Mouse (Mus musculus): ENCODE data around the gene Aqp11.

Gene Aqp11

GRCm38 (mm10) chr7:97747787-97748497 lies 9.9 kb upstream of the Aqp11 start:
- in situ Hi-C loops (cut with MboI, MseI) = loop anchor here (5.0 kb wide), 3 partner anchors 39 to 229 kb away; partner anchors contain the start of gene Pak1

- in situ Hi-C loops (cut with MboI, MseI) = loop anchor here (5.0 kb wide), 3 partner anchors 40 to 230 kb away; partner anchors contain the start of gene Pak1
Observed at GRCm38 (mm10) chr7:97747176-97747707, 9.2 kb upstream of the Aqp11 start.

GRCm38 (mm10) chr7:97745299-97745698 lies 7.2 kb upstream of the Aqp11 start:
- in situ Hi-C loops (cut with MboI, MseI) = loop anchor here (5.0 kb wide), 3 partner anchors 42 to 232 kb away; partner anchors contain the start of gene Pak1

- in situ Hi-C loops (cut with MboI, MseI) = no loop called here
Observed at GRCm38 (mm10) chr7:97741756-97742291, 3.7 kb upstream of the Aqp11 start.

- in situ Hi-C loops (cut with MboI, MseI) = no loop called here
Observed at GRCm38 (mm10) chr7:97740948-97741347, 2.9 kb upstream of the Aqp11 start.

- in situ Hi-C loops (cut with MboI, MseI) = loop anchor here (10.0 kb wide), 2 partner anchors 368 to 1838 kb away; no protein-coding TSS in a partner anchor
Observed at GRCm38 (mm10) chr7:97737256-97737637, 842 bp downstream of the Aqp11 start.

GRCm38 (mm10) chr7:97735886-97736420 lies 2.1 kb downstream of the Aqp11 start:
- in situ Hi-C loops (cut with MboI, MseI) = loop anchor here (10.0 kb wide), 2 partner anchors 369 to 1839 kb away; no protein-coding TSS in a partner anchor

- in situ Hi-C loops (cut with MboI, MseI) = loop anchor here (10.0 kb wide), 2 partner anchors 370 to 1840 kb away; no protein-coding TSS in a partner anchor
Observed at GRCm38 (mm10) chr7:97735021-97735420, 3.1 kb downstream of the Aqp11 start.

GRCm38 (mm10) chr7:97733606-97734005 lies 4.5 kb downstream of the Aqp11 start:
- in situ Hi-C loops (cut with MboI, MseI) = loop anchor here (10.0 kb wide), 2 partner anchors 371 to 1841 kb away; no protein-coding TSS in a partner anchor

GRCm38 (mm10) chr7:97730427-97730826 lies 7.7 kb downstream of the Aqp11 start:
- in situ Hi-C loops (cut with MboI, MseI) = loop anchor here (10.0 kb wide), 2 partner anchors 374 to 1844 kb away; no protein-coding TSS in a partner anchor

GRCm38 (mm10) chr7:97728666-97729614 lies 9.1 kb downstream of the Aqp11 start:
- in situ Hi-C loops (cut with MboI, MseI) = no loop called here

GRCm38 (mm10) chr7:97726778-97727177 lies 11.3 kb downstream of the Aqp11 start:
- in situ Hi-C loops (cut with MboI, MseI) = no loop called here

GRCm38 (mm10) chr7:97726080-97726479 lies 12.0 kb downstream of the Aqp11 start:
- in situ Hi-C loops (cut with MboI, MseI) = no loop called here

- in situ Hi-C loops (cut with MboI, MseI) = no loop called here
Observed at GRCm38 (mm10) chr7:97725401-97725800, 12.7 kb downstream of the Aqp11 start.

- in situ Hi-C loops (cut with MboI, MseI) = no loop called here
Observed at GRCm38 (mm10) chr7:97723646-97724538, 14.2 kb downstream of the Aqp11 start.

GRCm38 (mm10) chr7:97722278-97722918 lies 15.7 kb downstream of the Aqp11 start:
- in situ Hi-C loops (cut with MboI, MseI) = no loop called here

- in situ Hi-C loops (cut with MboI, MseI) = no loop called here
Observed at GRCm38 (mm10) chr7:97720109-97720508, 18.0 kb downstream of the Aqp11 start.

- in situ Hi-C loops (cut with MboI, MseI) = no loop called here
Observed at GRCm38 (mm10) chr7:97719078-97719477, 19.0 kb downstream of the Aqp11 start.

GRCm38 (mm10) chr7:97717326-97717725 lies 20.8 kb downstream of the Aqp11 start:
- in situ Hi-C loops (cut with MboI, MseI) = no loop called here

GRCm38 (mm10) chr7:97714651-97715050 lies 23.4 kb downstream of the Aqp11 start:
- in situ Hi-C loops (cut with MboI, MseI) = no loop called here
